Mouse (Mus musculus) MEL (cell line): ENCODE results near the gene Rock2. TPM values are rescaled to one million over a fixed set of nuclear protein-coding genes. Genes with fewer than 3 reads are reported as not detected.

Experiments used
- DNase-seq: peaks from one replicate; pipeline ENCODE4 v3.0.0; 2011; ENCODE audit warnings: low read depth, low spot score
- H3K27ac ChIP-seq: 2 replicates; pipeline ENCODE4 v1.5.1; 2012; ENCODE audit warnings: low read depth, mild to moderate bottlenecking, control low read depth, low read length, moderate library complexity; ENCODE audit not compliant: control insufficient read depth
- H3K27me3 ChIP-seq, 2 experiments: fragments of 150-350 bp in 1 of 2; sonication (generic) in 1 of 2; 2 replicates each; pipeline ENCODE4 v1.6.1; 2012; ENCODE audit warnings: low read length in 2 of 2, mild to moderate bottlenecking in 2 of 2, improper control_type of control experiment in 1 of 2, moderate library complexity in 1 of 2; ENCODE audit not compliant: insufficient read depth in 2 of 2, control insufficient read depth in 1 of 2
- H3K36me3 ChIP-seq, 2 experiments: 2 replicates each; pipeline ENCODE4 v1.6.1; 2012 to 2014; ENCODE audit warnings: low read length in 2 of 2, improper control_type of control experiment in 1 of 2, inconsistent platforms in 1 of 2, mild to moderate bottlenecking in 1 of 2; ENCODE audit not compliant: insufficient read depth in 2 of 2, control insufficient read depth in 1 of 2
- H3K4me1 ChIP-seq, 2 experiments: fragments of 150-350 bp in 1 of 2; sonication (generic) in 1 of 2; 2 replicates each; pipeline ENCODE4 v1.6.1; 2012; ENCODE audit warnings: low read length in 2 of 2, improper control_type of control experiment in 1 of 2, mild to moderate bottlenecking in 1 of 2; ENCODE audit not compliant: insufficient read depth in 2 of 2, control insufficient read depth in 1 of 2
- H3K4me3 ChIP-seq, 2 experiments: fragments of 150-350 bp in 1 of 2; sonication (generic) in 1 of 2; 2 replicates each; pipeline ENCODE4 v1.5.1; 2012; ENCODE audit warnings: low read depth in 2 of 2, low read length in 2 of 2, mild to moderate bottlenecking in 2 of 2, moderate library complexity in 2 of 2, control low read depth in 1 of 2, improper control_type of control experiment in 1 of 2; ENCODE audit not compliant: control insufficient read depth in 1 of 2, insufficient read depth in 1 of 2
- H3K79me2 ChIP-seq: 2 replicates; pipeline ENCODE4 v1.6.1; 2012; ENCODE audit warnings: mild to moderate bottlenecking, low read length, moderate library complexity; ENCODE audit not compliant: control insufficient read depth, poor library complexity, insufficient read depth
- H3K9ac ChIP-seq: 2 replicates; pipeline ENCODE4 v1.6.1; 2012; ENCODE audit warnings: low read depth, mild to moderate bottlenecking, control low read depth, low read length, moderate library complexity; ENCODE audit not compliant: control insufficient read depth, poor library complexity, severe bottlenecking
- H3K9me3 ChIP-seq: fragments of 150-350 bp; sonication (generic); replicated peaks from 2 replicates; pipeline ENCODE4 v1.6.1; 2012; ENCODE audit warnings: mild to moderate bottlenecking, low read length, improper control_type of control experiment, moderate library complexity; ENCODE audit not compliant: insufficient read depth
- CTCF ChIP-seq, 3 experiments: IDR thresholded peaks in 2 of 3; conservative IDR thresholded peaks in 1 of 3; 2 replicates each; pipeline ENCODE4 v1.5.1; 2011 to 2012; ENCODE audit warnings: low read length in 3 of 3, low read depth in 2 of 3, mild to moderate bottlenecking in 2 of 3, improper control_type of control experiment in 1 of 3, inconsistent platforms in 1 of 3, mixed read lengths in 1 of 3, moderate library complexity in 1 of 3; ENCODE audit not compliant: control insufficient read depth in 1 of 3, insufficient read depth in 1 of 3, poor library complexity in 1 of 3, severe bottlenecking in 1 of 3
- ELF1 ChIP-seq: IDR thresholded peaks from 2 replicates; pipeline ENCODE4 v1.6.1; 2014; ENCODE audit warnings: low read depth, mild to moderate bottlenecking, inconsistent platforms, low read length, improper control_type of control experiment, moderate library complexity
- GATA1 ChIP-seq: IDR thresholded peaks from 2 replicates; pipeline ENCODE4 v1.6.1; 2011; ENCODE audit warnings: low read depth, low read length, improper control_type of control experiment
- JUND ChIP-seq: IDR thresholded peaks from 2 replicates; pipeline ENCODE4 v1.6.1; 2011; ENCODE audit warnings: low read depth, mild to moderate bottlenecking, improper control_type of control experiment, low read length
- MAX ChIP-seq: IDR thresholded peaks from 2 replicates; pipeline ENCODE4 v1.6.1; 2011; ENCODE audit warnings: low read length, improper control_type of control experiment
- MAZ ChIP-seq: IDR thresholded peaks from 2 replicates; pipeline ENCODE4 v1.6.1; 2012; ENCODE audit warnings: low read depth, mild to moderate bottlenecking, inconsistent platforms, low read length, improper control_type of control experiment
- NRF1 ChIP-seq: IDR thresholded peaks from 2 replicates; pipeline ENCODE4 v1.6.1; 2014; ENCODE audit warnings: low read depth, mild to moderate bottlenecking, inconsistent platforms, low read length, improper control_type of control experiment, moderate library complexity; ENCODE audit not compliant: poor library complexity, insufficient read depth, severe bottlenecking
- POLR2A ChIP-seq, 2 experiments: IDR thresholded peaks; 2 replicates each; pipeline ENCODE4 v1.6.1; 2011 to 2012; ENCODE audit warnings: low read length in 2 of 2, mild to moderate bottlenecking in 2 of 2, control low read depth in 1 of 2, improper control_type of control experiment in 1 of 2, low read depth in 1 of 2, moderate library complexity in 1 of 2; ENCODE audit not compliant: control insufficient read depth in 1 of 2, insufficient read depth in 1 of 2, poor library complexity in 1 of 2
- POLR2AphosphoS2 ChIP-seq: IDR thresholded peaks from 2 replicates; pipeline ENCODE4 v1.6.1; 2011; ENCODE audit warnings: low read length, improper control_type of control experiment
- POLR2AphosphoS5 ChIP-seq: IDR thresholded peaks from 2 replicates; pipeline ENCODE4 v1.6.1; 2012; ENCODE audit warnings: low read depth, borderline replicate concordance, mild to moderate bottlenecking, inconsistent platforms, low read length, moderate library complexity, mixed read lengths
- RAD21 ChIP-seq: IDR thresholded peaks from 2 replicates; pipeline ENCODE4 v1.6.1; 2011; ENCODE audit warnings: mild to moderate bottlenecking, low read depth, low read length, improper control_type of control experiment
- SIN3A ChIP-seq: IDR thresholded peaks from 2 replicates; pipeline ENCODE4 v1.6.1; 2012; ENCODE audit warnings: low read length, improper control_type of control experiment, inconsistent platforms
- SMC3 ChIP-seq: IDR thresholded peaks from 2 replicates; pipeline ENCODE4 v1.6.1; 2011; ENCODE audit warnings: low read depth, low read length, improper control_type of control experiment
- USF1 ChIP-seq: IDR thresholded peaks from 2 replicates; pipeline ENCODE4 v1.6.1; 2014; ENCODE audit warnings: low read depth, mild to moderate bottlenecking, inconsistent platforms, low read length, improper control_type of control experiment, moderate library complexity
- USF2 ChIP-seq, 2 experiments: IDR thresholded peaks; 2 replicates each; pipeline ENCODE4 v1.6.1; 2011 to 2012; ENCODE audit warnings: improper control_type of control experiment in 2 of 2, low read length in 2 of 2, borderline replicate concordance in 1 of 2, inconsistent platforms in 1 of 2, low read depth in 1 of 2, mild to moderate bottlenecking in 1 of 2; ENCODE audit not compliant: insufficient read depth in 1 of 2
- ZKSCAN1 ChIP-seq: IDR thresholded peaks from 2 replicates; pipeline ENCODE4 v1.6.1; 2012; ENCODE audit warnings: low read depth, mild to moderate bottlenecking, inconsistent platforms, low read length, improper control_type of control experiment, moderate library complexity
- ZNF384 ChIP-seq: IDR thresholded peaks from 2 replicates; pipeline ENCODE4 v1.6.1; 2012; ENCODE audit warnings: low read depth, mild to moderate bottlenecking, inconsistent platforms, low read length, improper control_type of control experiment
- polyA plus RNA-seq, 2 experiments: library from polyadenylated mRNA; stranded (reverse) in 1 of 2; unstranded in 1 of 2; fragments of >175 nt in 1 of 2; fragments of >200 nt in 1 of 2; gene quantifications; 2 replicates each; pipeline versions ENCODE4 v1.2.1 to v1.2.4; 2012; ENCODE audit warnings: low replicate concordance in 2 of 2, low read depth in 1 of 2; ENCODE audit not compliant: insufficient read length in 2 of 2, insufficient read depth in 1 of 2, missing spikeins in 1 of 2
- total RNA-seq: library from RNA; depleted of rRNA; stranded (reverse); fragments of 300-350 nt; gene quantifications from 2 replicates; pipeline ENCODE4 v1.2.3, GENCODE M21; 2012

Gene Rock2
- total and polyA plus RNA-seq, 3 experiments: 10.9 to 46.4 (median 14.4) TPM

GRCm38 (mm10) chr12:16948239-16948638, 53.5 kb downstream of the Rock2 start:
- no peaks in the 10 kb centered on the region for H3K79me2 ChIP-seq
- H3K4me3 ChIP-seq: no peak overlapping the region
- H3K9ac ChIP-seq: no peak overlapping the region
- no peaks in the 10 kb centered on the region for H3K27me3 ChIP-seq
- TF ChIP-seq JUND (no peak), NRF1 (no peak), SIN3A (no peak), USF2 (IDR thresholded peaks at IDR 0.05; ENCODE audit: borderline replicate concordance in 1 of 2, insufficient read depth in 1 of 2, low read depth in 1 of 2, low read length in 2 of 2) (no peak), SMC3 (no peak), ZKSCAN1 (no peak), MAZ (no peak), GATA1 (no peak), POLR2A (IDR thresholded peaks at IDR 0.05; ENCODE audit: control insufficient read depth in 1 of 2, insufficient read depth in 1 of 2, low read depth in 1 of 2, low read length in 2 of 2, poor library complexity in 1 of 2) (no peak), RAD21 (no peak), USF1 (no peak), POLR2AphosphoS2 (no peak), POLR2AphosphoS5 (no peak)
- no peaks in the 10 kb centered on the region for H3K9me3 ChIP-seq
- no peak for DNase-seq
- H3K27ac ChIP-seq: no peak overlapping the region
- H3K4me1 ChIP-seq: no peaks in the 10 kb centered on the region
- peaks cover 2 to 14% of the 10 kb centered on the region in 2 experiments for H3K36me3 ChIP-seq

DNA sequence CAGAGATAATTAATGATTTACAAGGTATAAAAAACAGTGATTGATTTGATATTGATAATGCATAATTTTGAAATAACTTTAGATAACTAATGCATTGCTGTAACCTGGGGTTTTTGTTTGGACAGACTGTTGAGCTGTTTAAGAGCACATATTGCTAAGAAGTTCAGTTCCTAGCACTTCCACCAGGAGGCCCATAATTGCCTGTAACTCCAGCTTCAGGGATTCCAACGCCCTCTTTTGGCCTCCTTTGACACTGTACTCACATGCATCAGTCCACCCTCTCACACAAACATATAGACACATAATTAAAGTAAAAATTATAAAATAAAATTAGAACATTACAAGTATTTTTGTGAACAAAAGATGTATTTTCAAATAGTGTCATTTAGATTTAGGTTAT, 64.2 kb downstream of the Rock2 start:
- Histone ChIP-seq H3K27ac (no peak overlapping the region), H3K4me3 (no peak overlapping the region), H3K36me3 (peaks cover 3 to 46% of the 10 kb centered on the region in 2 experiments), H3K4me1 (0 out of 4 replicates have a peak, but pooled peaks cover 0 to 2% of the 10 kb centered on the region in 2 experiments), H3K79me2 (no peaks in the 10 kb centered on the region), H3K9me3 (no peaks in the 10 kb centered on the region), H3K27me3 (no peaks in the 10 kb centered on the region), H3K9ac (no peak overlapping the region)
- TF ChIP-seq RAD21: peak; percentile 13
- TF ChIP-seq GATA1: no peak
- TF ChIP-seq MAX: no peak
- no peak for TF ChIP-seq ZNF384
- TF ChIP-seq ELF1: no peak
- TF ChIP-seq CTCF (IDR thresholded peaks at IDR 0.05 in 2 of 3, conservative IDR thresholded peaks at IDR 0.05 in 1 of 3; ENCODE audit: control insufficient read depth in 1 of 3, insufficient read depth in 1 of 3, low read depth in 2 of 3, low read length in 3 of 3, poor library complexity in 1 of 3, severe bottlenecking in 1 of 3): peak; percentile 31 to 88 (median 47); a peak in 5 of 6 replicates
- peak; percentile 51 for TF ChIP-seq SMC3
- peak; percentile 67 for DNase-seq
